Mouse (Mus musculus) hematopoietic stem cell, adult 5-6 weeks (primary cell): ENCODE results near the gene Apln. TPM values are rescaled to one million over a fixed set of nuclear protein-coding genes. Genes with fewer than 3 reads are reported as not detected.

Experiments
- ATAC-seq, 2 experiments: fragments of 125-278 bp in 1 of 2; replicated peaks in 1 of 2; 2 replicates each; pipeline ENCODE4 v1.8.0; 2016 to 2017; ENCODE audit warnings: inconsistent platforms in 2 of 2, mild to moderate bottlenecking in 2 of 2, moderate number of reproducible peaks in 2 of 2, low read depth in 1 of 2, moderate TSS enrichment in 1 of 2; ENCODE audit not compliant: low FRiP score in 2 of 2, poor library complexity in 2 of 2, severe bottlenecking in 2 of 2, insufficient read depth in 1 of 2, low TSS enrichment in 1 of 2
- total RNA-seq: library from RNA; stranded (forward); fragments of 172-1452, 232-1000 nt; gene quantifications from 2 replicates; pipeline ENCODE4 v1.2.3, GENCODE M21; 2017

Gene Apln
- total RNA-seq, 1 experiment from 2014 or later: 1.3 TPM

DNA sequence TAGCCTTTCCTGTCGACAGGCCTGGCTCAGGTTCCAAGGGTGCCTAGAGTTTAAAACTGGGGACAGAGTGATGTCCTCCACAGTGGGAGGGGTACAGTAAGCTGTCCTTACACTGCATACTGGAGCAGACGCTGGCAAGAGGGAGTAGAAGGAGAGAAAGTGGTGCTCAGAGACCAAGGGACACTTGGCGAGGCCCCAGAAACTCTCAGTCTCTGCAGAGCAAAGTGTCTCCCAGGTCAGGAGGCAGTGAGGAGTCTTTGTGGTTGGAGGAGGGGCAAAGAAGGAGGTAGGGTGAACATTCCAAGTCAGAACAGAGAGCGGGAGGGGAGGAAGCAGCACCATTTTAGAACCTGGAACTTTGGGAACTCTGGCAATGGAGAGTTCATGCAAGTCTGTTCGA lies 2.8 kb downstream of the Apln start:
- no peak for ATAC-seq

- ATAC-seq: no peak
These were observed 4.1 kb downstream of the Apln start for GRCm38 (mm10) chrX:48030593-48030992.

GRCm38 (mm10) chrX:48022811-48023210 lies 11.8 kb downstream of the Apln start:
- ATAC-seq: no peak

DNA sequence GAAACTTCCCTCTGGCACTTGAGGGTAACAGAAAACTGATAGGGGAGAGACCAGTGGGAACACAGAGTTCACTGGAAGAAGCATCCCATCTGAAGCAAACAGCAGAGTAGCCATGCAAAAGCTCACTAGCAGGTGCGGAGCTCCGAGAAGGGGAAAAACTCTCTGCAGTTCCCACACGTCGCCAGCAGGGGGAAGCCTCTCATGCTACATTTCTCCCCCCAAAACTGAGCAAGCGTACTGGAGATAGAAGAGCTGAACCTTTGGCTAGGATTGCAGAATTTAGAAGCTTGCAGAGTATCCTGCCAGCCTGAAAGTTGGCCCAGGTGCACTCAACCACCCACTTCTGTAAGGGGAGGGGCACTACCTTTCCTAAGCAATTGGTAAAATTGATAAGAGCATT lies 14.7 kb downstream of the Apln start:
- peak; percentile 67 to 72 for ATAC-seq

- ATAC-seq: no peak
These were observed 15.3 kb downstream of the Apln start for GRCm38 (mm10) chrX:48019359-48019758.

- no peak for ATAC-seq
These were observed 17.6 kb downstream of the Apln start for GRCm38 (mm10) chrX:48016906-48017601.

- ATAC-seq: no peak
These were observed 23.0 kb downstream of the Apln start for GRCm38 (mm10) chrX:48011656-48012055.

- ATAC-seq: no peak
These were observed 28.6 kb downstream of the Apln start for GRCm38 (mm10) chrX:48006062-48006461.

GRCm38 (mm10) chrX:48004786-48005185 lies 29.9 kb downstream of the Apln start:
- ATAC-seq: no peak

- no peak for ATAC-seq
These were observed 33.5 kb downstream of the Apln start for GRCm38 (mm10) chrX:48001151-48001550.

DNA sequence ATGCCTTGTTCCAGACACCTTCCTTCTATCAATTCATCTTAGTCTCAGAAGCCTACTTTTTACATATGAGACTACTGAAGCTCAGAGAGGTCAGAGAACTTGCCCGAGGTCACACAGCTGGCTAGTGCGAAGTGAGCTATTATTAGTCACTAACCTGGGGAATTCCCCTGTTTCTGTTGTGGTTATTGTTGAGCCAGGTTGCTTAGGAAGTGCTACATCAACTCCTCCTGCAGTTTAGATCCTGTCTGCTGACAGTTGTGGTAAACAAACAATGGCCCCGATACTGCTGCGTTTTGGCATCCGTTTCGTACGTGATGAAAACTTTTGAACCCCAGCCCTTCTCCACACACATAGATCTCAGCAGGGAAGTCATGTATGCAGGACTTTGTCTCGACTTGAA lies 36.2 kb downstream of the Apln start:
- no peak for ATAC-seq

- peak; percentile 67 to 85 for ATAC-seq
These were observed 42.0 kb downstream of the Apln start for GRCm38 (mm10) chrX:47992606-47993005.

GRCm38 (mm10) chrX:47988024-47988423 lies 46.6 kb downstream of the Apln start:
- ATAC-seq: no peak

- no peak for ATAC-seq
These were observed 49.5 kb downstream of the Apln start for GRCm38 (mm10) chrX:47985000-47985619.

DNA sequence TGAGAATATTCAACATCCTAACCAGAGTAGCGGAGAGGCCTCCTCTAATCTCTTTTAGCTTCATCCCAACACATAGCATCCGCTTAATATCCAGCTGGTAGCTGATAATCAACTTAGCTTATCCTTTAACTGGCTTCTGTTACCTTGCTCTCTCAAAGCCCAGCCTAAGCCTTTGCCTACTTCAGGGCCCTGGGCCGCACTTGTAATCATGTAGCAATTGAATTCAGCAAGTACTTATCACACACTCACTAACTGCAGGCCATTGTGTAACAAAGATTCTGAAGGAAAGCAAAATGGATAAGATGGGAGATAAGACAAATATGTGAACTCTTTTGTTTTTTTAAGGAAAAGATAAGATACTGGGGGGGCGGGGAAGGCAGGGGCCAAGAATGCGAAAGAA lies 57.6 kb downstream of the Apln start:
- no peak for ATAC-seq

- peak; percentile 98 to 99 for ATAC-seq
These were observed 58.1 kb downstream of the Apln start for GRCm38 (mm10) chrX:47976551-47976950.
